Mouse (Mus musculus) hindbrain, embryonic 16.5 days (tissue): Measurements from ENCODE around the gene Pax6. TPM values are rescaled to one million over a fixed set of nuclear protein-coding genes. Genes with fewer than 3 reads are reported as not detected.

Experiments used
- ATAC-seq: fragments of 200-750 bp; cut with Nextera tagmentation; 2 replicates; pipeline ENCODE4 v1.8.0; 2017; ENCODE audit warnings: moderate TSS enrichment, moderate library complexity
- H3K27ac ChIP-seq: fragments of 300-500 bp; sonication (generic); 2 replicates; pipeline ENCODE4 v1.5.1; 2014; ENCODE audit warnings: low read depth, mild to moderate bottlenecking, control low read depth, low read length, moderate library complexity
- H3K27me3 ChIP-seq: fragments of 300-500 bp; sonication (generic); replicated peaks from 2 replicates; pipeline ENCODE4 v1.6.1; 2014; ENCODE audit warnings: low read length; ENCODE audit not compliant: control insufficient read depth, insufficient read depth
- H3K36me3 ChIP-seq: fragments of 300-500 bp; sonication (generic); 2 replicates; pipeline ENCODE4 v1.6.1; 2014; ENCODE audit warnings: mild to moderate bottlenecking, low read length, moderate library complexity, mixed read lengths; ENCODE audit not compliant: control insufficient read depth, insufficient read depth
- H3K4me1 ChIP-seq: fragments of 300-500 bp; sonication (generic); 2 replicates; pipeline ENCODE4 v1.6.1; 2014; ENCODE audit warnings: low read depth, low read length; ENCODE audit not compliant: control insufficient read depth, insufficient read depth
- H3K4me2 ChIP-seq: fragments of 300-500 bp; sonication (generic); 2 replicates; pipeline ENCODE4 v1.6.1; 2014; ENCODE audit warnings: mild to moderate bottlenecking, low read length, control low read depth, moderate library complexity
- H3K4me3 ChIP-seq: fragments of 300-500 bp; sonication (generic); 2 replicates; pipeline ENCODE4 v1.5.1; 2014; ENCODE audit warnings: mild to moderate bottlenecking, low read length, control low read depth, moderate library complexity
- H3K9ac ChIP-seq: fragments of 300-500 bp; sonication (generic); 2 replicates; pipeline ENCODE4 v1.6.1; 2014; ENCODE audit warnings: low read depth, mild to moderate bottlenecking, control low read depth, low read length, moderate library complexity
- H3K9me3 ChIP-seq: fragments of 300-500 bp; sonication (generic); 2 replicates; pipeline ENCODE4 v1.6.1; 2014; ENCODE audit warnings: mild to moderate bottlenecking, low read length, moderate library complexity; ENCODE audit not compliant: control insufficient read depth
- WGBS: fragments of 180-500 bp; shearing (Covaris S2); extraction: QIAGEN DNeasy Blood & Tissue Kit; methylation state at CpG from one replicate; pipeline ENCODE4 v1.1.7; 2014; 5-methylcytosine and 5-hydroxymethylcytosine counted together
- polyA plus RNA-seq: library from polyadenylated mRNA; unstranded; fragments of >200 nt; fragmentation: Nextera tagmentation; extraction: Ambion mirVana; gene quantifications from 2 replicates; pipeline ENCODE4 v1.2.1, GENCODE M21; 2015

The Pax6 gene
- polyA plus RNA-seq, 1 experiment from 2014 or later: 43.8 TPM

DNA sequence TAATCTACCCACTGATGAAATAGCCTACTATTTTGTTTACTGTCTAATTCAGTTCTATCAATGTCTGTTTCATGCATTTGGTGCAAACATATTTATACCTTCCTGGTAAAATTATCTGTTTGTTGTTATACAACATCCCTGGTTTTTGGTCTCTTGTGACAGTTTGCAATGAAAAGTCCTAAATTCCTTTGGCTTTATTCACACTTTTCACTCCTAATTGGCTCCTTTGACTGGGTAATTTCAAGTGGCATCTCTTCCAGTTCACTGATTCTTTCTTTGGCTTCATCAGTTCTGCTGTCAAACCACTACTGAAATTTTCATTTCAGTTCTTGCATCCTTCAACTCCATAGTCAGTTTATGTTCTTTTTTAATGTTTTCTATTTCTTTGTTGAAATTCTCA lies 67.5 kb downstream of the Pax6 start:
- no peaks in the 10 kb centered on the region for H3K36me3 ChIP-seq
- no peak for ATAC-seq
- no peaks in the 10 kb centered on the region for H3K27me3 ChIP-seq
- no peak overlapping the region for H3K27ac ChIP-seq
- H3K4me2 ChIP-seq: no peak overlapping the region
- no peak overlapping the region for H3K4me3 ChIP-seq
- no peaks in the 10 kb centered on the region for H3K4me1 ChIP-seq
- no peaks in the 10 kb centered on the region for H3K9me3 ChIP-seq
- H3K9ac ChIP-seq: no peak overlapping the region

DNA sequence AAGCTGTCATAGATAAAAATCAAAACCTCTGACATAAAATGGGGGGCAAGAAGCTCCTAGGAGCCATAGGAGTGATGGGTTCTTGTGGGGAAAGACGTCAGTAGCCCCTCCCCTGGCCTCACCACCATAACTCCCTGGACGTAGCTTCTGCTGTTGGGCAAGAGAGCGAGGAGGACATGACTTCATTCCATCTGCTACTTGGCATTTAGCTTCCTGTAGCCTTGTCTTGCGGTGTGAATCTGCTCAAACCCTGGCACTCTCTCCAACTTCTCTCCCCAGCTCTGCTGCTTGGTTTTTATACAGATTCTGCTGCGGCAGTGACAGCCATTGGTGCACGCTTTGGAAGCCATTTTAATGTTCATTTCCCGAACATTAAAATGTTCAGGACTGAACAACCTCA lies 78.2 kb downstream of the Pax6 start:
- no peak overlapping the region for H3K27ac ChIP-seq
- H3K36me3 ChIP-seq: no peaks in the 10 kb centered on the region
- ATAC-seq: no peak
- H3K9ac ChIP-seq: no peak overlapping the region
- 79% methylated on average over 7 of the region's 7 CpGs for WGBS
- no peaks in the 10 kb centered on the region; the same call in 1 of the 2 replicates for H3K9me3 ChIP-seq
- no peak overlapping the region for H3K4me2 ChIP-seq
- no peak overlapping the region for H3K4me3 ChIP-seq
- H3K27me3 ChIP-seq: no peaks in the 10 kb centered on the region
- H3K4me1 ChIP-seq: no peaks in the 10 kb centered on the region

Other genes with a start within 250 kb of the Pax6 start
- 42.2 and 42.4 TPM in 2 replicates for gene Elp4, start 235.7 kb downstream of the Pax6 start, polyA plus RNA-seq
- gene Immp1l, start 235.7 kb downstream of the Pax6 start, polyA plus RNA-seq: 106 TPM in 2 replicates